Mouse (Mus musculus): ENCODE measurements around the gene Pmvk.

DNA sequence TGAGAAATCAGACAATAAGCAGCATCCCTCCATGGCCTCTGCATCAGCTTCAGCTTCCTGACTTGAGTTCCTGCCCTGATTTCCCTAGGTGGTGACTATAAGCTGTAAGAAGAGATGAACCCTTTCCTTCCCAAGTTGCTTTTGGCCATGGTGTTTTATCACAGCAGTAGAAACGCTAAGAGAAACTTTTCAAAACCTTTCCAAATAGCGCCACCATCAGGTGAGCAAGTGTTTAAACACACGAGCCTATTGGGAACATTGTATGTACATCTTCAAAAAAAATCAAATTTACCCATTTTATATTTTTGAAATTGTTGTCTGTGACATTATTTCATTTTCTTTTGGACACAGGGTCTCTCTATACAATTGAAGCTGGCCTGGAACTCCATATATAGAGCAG lies 42.0 kb downstream of the Pmvk start:
- no peak for TF ChIP-seq MAX (IDR thresholded peaks at IDR 0.05; ENCODE audit: low read length)
- TF ChIP-seq CTCF (IDR thresholded peaks at IDR 0.05 in 2 of 3, conservative IDR thresholded peaks at IDR 0.05 in 1 of 3; ENCODE audit: control insufficient read depth in 1 of 3, insufficient read depth in 1 of 3, low read depth in 2 of 3, low read length in 3 of 3, poor library complexity in 1 of 3, severe bottlenecking in 1 of 3): peak in 2 of 3 experiments; percentile 28 to 44; a peak in 3 of 6 replicates
- no peak for TF ChIP-seq CHD2 (IDR thresholded peaks at IDR 0.05; ENCODE audit: low read length)
- no peak for TF ChIP-seq GABPA (IDR thresholded peaks at IDR 0.05; ENCODE audit: low read depth, low read length)
- TF ChIP-seq UBTF (IDR thresholded peaks at IDR 0.05; ENCODE audit: borderline replicate concordance, insufficient read depth, low read depth, low read length): no peak
- no peak for TF ChIP-seq MEF2A (IDR thresholded peaks at IDR 0.05; ENCODE audit: extremely low read depth, insufficient replicate concordance, low read depth, low read length, poor library complexity, severe bottlenecking)
- TF ChIP-seq EP300 (IDR thresholded peaks at IDR 0.05; ENCODE audit: low read depth in 1 of 2, low read length in 2 of 2): no peak
- TF ChIP-seq ZNF384 (IDR thresholded peaks at IDR 0.05; ENCODE audit: low read depth, low read length): no peak
- no peak for TF ChIP-seq CHD1 (IDR thresholded peaks at IDR 0.05; ENCODE audit: low read depth, low read length)
- no peak for TF ChIP-seq ELF1 (IDR thresholded peaks at IDR 0.05; ENCODE audit: low read depth, low read length)
- TF ChIP-seq POLR2A (IDR thresholded peaks at IDR 0.05; ENCODE audit: control insufficient read depth in 1 of 2, insufficient read depth in 1 of 2, low read depth in 1 of 2, low read length in 2 of 2, poor library complexity in 1 of 2): no peak
- TF ChIP-seq NRF1 (IDR thresholded peaks at IDR 0.05; ENCODE audit: insufficient read depth, low read depth, low read length, poor library complexity, severe bottlenecking): no peak
- TF ChIP-seq MAZ (IDR thresholded peaks at IDR 0.05; ENCODE audit: low read depth, low read length): no peak
- no peak for TF ChIP-seq MXI1 (IDR thresholded peaks at IDR 0.05; ENCODE audit: low read depth, low read length)

Measured in MEL (cell line).